Mouse (Mus musculus): ENCODE data around the gene Palld.

The Palld gene

DNA sequence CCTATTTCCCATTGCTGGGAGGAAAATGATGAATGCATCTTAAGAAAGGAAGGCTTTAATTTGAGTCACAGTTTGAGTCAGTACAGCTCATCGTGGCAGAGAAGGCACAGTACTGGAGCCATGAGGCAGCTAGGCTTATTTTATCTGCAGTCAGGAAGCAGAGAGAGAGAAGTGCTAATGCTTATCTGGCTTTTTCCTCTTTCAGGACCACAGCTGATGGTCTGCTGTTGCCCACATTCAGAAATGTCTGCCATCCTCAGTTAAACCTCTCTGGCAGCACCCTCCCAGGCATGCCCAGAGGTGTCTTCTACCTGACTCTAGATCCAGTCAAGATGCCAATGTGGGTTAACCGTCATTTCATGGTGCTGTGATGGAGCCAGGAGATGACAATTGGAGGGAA, 438.1 kb downstream of the Palld start:
- DNase-seq (ENCODE audit: low read depth, low spot score): no peak

DNA sequence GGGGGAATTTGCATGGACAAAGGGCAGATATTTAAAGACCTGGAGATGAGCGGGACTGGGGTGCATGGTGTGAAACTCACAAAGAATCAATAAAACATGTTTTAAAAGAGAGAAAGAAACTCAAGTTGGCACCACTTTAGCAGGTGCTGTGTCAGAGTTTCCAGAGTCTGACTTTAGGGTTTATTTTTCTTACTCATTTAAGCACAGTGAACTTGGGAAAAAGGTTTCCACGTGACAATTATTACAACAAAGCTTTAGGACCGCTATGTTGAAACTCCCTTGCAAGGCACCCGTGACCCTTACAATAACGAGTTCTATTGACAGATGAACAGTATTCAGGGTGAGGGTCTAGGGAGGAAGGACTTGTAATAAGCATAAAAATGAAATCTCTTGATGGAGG, 440.3 kb downstream of the Palld start:
- no peak for DNase-seq (ENCODE audit: low read depth, low spot score)

All from telencephalon, adult 2 months (tissue).